Mouse (Mus musculus) E14TG2a.4 (cell line): ENCODE data around the gene Rfx6.

Experiments used
- CTCF ChIP-seq: conservative IDR thresholded peaks from 2 replicates; pipeline ENCODE4 v1.5.1; 2014; ENCODE audit warnings: low read length
- NANOG ChIP-seq: IDR thresholded peaks from 2 replicates; pipeline ENCODE4 v1.6.1; 2014; ENCODE audit warnings: borderline replicate concordance, low read length, mixed read lengths
- POU5F1 ChIP-seq: IDR thresholded peaks from 2 replicates; pipeline ENCODE4 v1.6.1; 2014; ENCODE audit warnings: low read length, borderline replicate concordance

GRCm38 (mm10) chr10:51769252-51769651 is 91.7 kb downstream of the Rfx6 start:
- TF ChIP-seq POU5F1 (no peak), CTCF (no peak), NANOG (no peak)
